Mouse (Mus musculus) G1E (cell line): Measurements from ENCODE around the gene Samd5.

Source experiments
- CTCF ChIP-seq: IDR thresholded peaks from 2 replicates; pipeline ENCODE4 v1.5.1; 2012; ENCODE audit warnings: low read depth, low read length, inconsistent platforms, mixed read lengths
- GATA1 ChIP-seq: IDR thresholded peaks from 2 replicates; pipeline ENCODE4 v1.6.1; 2012; ENCODE audit warnings: borderline replicate concordance, low read length, inconsistent platforms, mixed read lengths
- GATA2 ChIP-seq: IDR thresholded peaks from 2 replicates; pipeline ENCODE4 v1.6.1; 2012; ENCODE audit warnings: low read depth, low read length, inconsistent platforms, borderline replicate concordance
- POLR2AphosphoS5 ChIP-seq: IDR thresholded peaks from 2 replicates; pipeline ENCODE4 v1.6.1; 2012; ENCODE audit warnings: low read depth, low read length, inconsistent platforms; ENCODE audit not compliant: insufficient replicate concordance
- TAL1 ChIP-seq: conservative IDR thresholded peaks from 2 replicates; pipeline ENCODE4 v1.6.1; 2012; ENCODE audit warnings: low read depth, low read length, inconsistent platforms, mixed read lengths

GRCm38 (mm10) chr10:9668791-9669190 lies 6.2 kb downstream of the Samd5 start:
- TF ChIP-seq CTCF (no peak), GATA2 (no peak), GATA1 (no peak), TAL1 (no peak), POLR2AphosphoS5 (no peak)
